In genomic region chr2:25571221-25571620, GRCm38 (mm10) we compare ENCODE assay signal across 13 mouse cellular contexts. TPM values are rescaled to one million over a fixed set of nuclear protein-coding genes. Genes with fewer than 3 reads are reported as not detected.
"Had no signal": no experiment of that assay in that cellular context is flagged by ENCODE, and none has a peak within 500 bp of the region (broad histone marks: within the 10 kb centered on the region; RNA-seq: fewer than 3 reads in every experiment).

No protein-coding gene starts in this region.

- H3K4me2 ChIP-seq: kidney, embryonic 15.5 days; liver, embryonic 13.5 days; lung, embryonic 15.5 days; midbrain, embryonic 11.5 days had no signal

- H3K9me3 ChIP-seq: kidney, embryonic 15.5 days; limb, embryonic 10.5 days; liver, embryonic 13.5 days; lung, embryonic 15.5 days had no signal

- H3K9ac ChIP-seq: kidney, embryonic 15.5 days; liver, embryonic 13.5 days; liver, postnatal 0 days; lung, embryonic 15.5 days had no signal

- H3K27ac ChIP-seq: kidney, embryonic 15.5 days; left cerebral cortex, adult 2 months; limb, embryonic 10.5 days; liver, embryonic 13.5 days; lung, embryonic 15.5 days; macrophage; stomach, postnatal 0 days had no signal

- ATAC-seq: liver, postnatal 0 days had no signal

- DNase-seq: liver, embryonic 13.5 days; liver, postnatal 0 days; lung, postnatal 14 days; thymus, adult 2 months; thymus, postnatal 25 days had no signal

- H3K4me3 ChIP-seq: kidney, embryonic 15.5 days; left cerebral cortex, adult 2 months; limb, embryonic 10.5 days; liver, embryonic 13.5 days; lung, embryonic 15.5 days; megakaryocyte, embryonic 14.5 days had no signal

RNA-seq across cellular contexts. Expression of gene Ajm1, which starts 10.3 kb away (rescaled TPM):
- polyA plus RNA-seq: liver, embryonic 13.5 days; liver, postnatal 0 days had no signal
